ENCODE assay signal across 15 mouse cellular contexts in the genomic region with DNA sequence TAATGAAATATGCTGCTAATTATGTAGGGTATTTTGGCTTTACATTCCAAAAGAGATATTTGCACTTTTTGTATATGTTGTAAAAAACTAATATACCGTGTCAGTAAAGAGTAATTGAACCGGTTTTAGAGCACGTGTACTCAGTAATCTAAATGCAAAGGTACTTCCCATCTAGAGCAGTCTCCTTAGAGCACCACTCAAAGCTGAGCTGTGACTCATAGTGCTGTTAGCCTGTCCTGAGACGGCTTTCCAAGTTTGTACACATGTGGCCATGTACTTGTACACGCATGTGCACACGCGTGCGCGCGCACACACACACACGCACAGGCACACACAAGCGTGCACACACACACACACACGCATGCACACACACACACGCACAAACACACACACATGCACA.
"Had no signal": no experiment of that assay in that cellular context is flagged by ENCODE, and none has a peak within 500 bp of the region (broad histone marks: within the 10 kb centered on the region; RNA-seq: fewer than 3 reads in every experiment).

No protein-coding gene starts in this region.

- H3K9ac ChIP-seq: neural tube, embryonic 15.5 days; stomach, embryonic 15.5 days had no signal

- H3K9me3 ChIP-seq: neural tube, embryonic 15.5 days; stomach, embryonic 15.5 days had no signal

- DNase-seq: retina, postnatal 1 day; right cerebral cortex, adult 18-20 months; right cerebral cortex, postnatal 14 days; right cerebral cortex, postnatal 25 days; right cerebral cortex, postnatal 4 days; spleen, adult 18-20 months; thymus, adult 18-20 months; thymus, adult 2 months; thymus, postnatal 14 days; thymus, postnatal 25 days; thymus, postnatal 36 days; thymus, postnatal 4 days had no signal

- H3K4me3 ChIP-seq: neural tube, embryonic 15.5 days; stomach, embryonic 15.5 days had no signal

- H3K4me2 ChIP-seq: neural tube, embryonic 15.5 days; stomach, embryonic 15.5 days had no signal

- H3K27me3 ChIP-seq: neural tube, embryonic 15.5 days; stomach, embryonic 15.5 days had no signal

- H3K36me3 ChIP-seq: neural tube, embryonic 15.5 days; stomach, embryonic 15.5 days had no signal

- H3K27ac ChIP-seq: neural tube, embryonic 15.5 days; stomach, embryonic 15.5 days; stomach, postnatal 0 days had no signal
